Mouse (Mus musculus) Patski (cell line): Measurements from ENCODE around the gene Blnk. TPM values are rescaled to one million over a fixed set of nuclear protein-coding genes. Genes with fewer than 3 reads are reported as not detected.

Experiments
- ATAC-seq: fragments of 100-300 bp; one replicate; pipeline ENCODE4 v1.8.0; 2021
- CTCF ChIA-PET: fragments of 350-600 bp; sonication (Branson Sonifier 250); formaldehyde crosslinking; loops from one replicate; lab custom pipeline; 2022; ENCODE audit warnings: inconsistent platforms; lab: Charles Lee
- POLR2A ChIA-PET: fragments of 350-600 bp; sonication (Branson Sonifier 250); formaldehyde crosslinking; loops from one replicate; lab custom pipeline; 2022; ENCODE audit warnings: antibody characterized with exemption, inconsistent platforms; lab: Charles Lee
- DNase-seq: peaks from one replicate; pipeline ENCODE4 v3.0.0-alpha.2; 2011; ENCODE audit warnings: low read depth, low spot score
- H3K27me3 ChIP-seq: fragments of 371-371 bp; one replicate; pipeline ENCODE4 v1.5.1; 2021
- CTCF ChIP-seq: fragments of 100-300 bp; IDR thresholded peaks from one replicate; pipeline ENCODE4 v1.5.1; 2021
- in situ Hi-C: fragments of 300-500 bp; cut with MboI; formaldehyde crosslinking; loops from 3 replicates; pipeline ENCODE4 v1.11.1; 2018; ENCODE audit warnings: low pct_unique_long_range_greater_than_20kb, mixed read lengths
- polyA plus RNA-seq: library from polyadenylated mRNA; unstranded; gene quantifications from one replicate; pipeline ENCODE4 v1.2.3, GENCODE M21; 2021

Blnk gene
- 78.4 TPM for polyA plus RNA-seq

GRCm38 (mm10) chr19:40994057-40994585 lies at the start of gene Blnk:
Gene Blnk (minus strand): TSS chr19:40994535.
- ChIA-PET CTCF (interaction anchor here (0.9 to 1.9 kb wide), 5 partner anchors 10 to 30 kb away, joined by 3 to 7 read pairs (median 5); no protein-coding TSS in a partner anchor), POLR2A (no interaction called here)
- H3K27me3 ChIP-seq = no peaks in the 10 kb centered on the region
- ATAC-seq (peak; percentile 4), DNase-seq (peak; percentile 94)
- in situ Hi-C loops = no loop called here
- no peak for TF ChIP-seq CTCF

- ChIA-PET CTCF (no interaction called here), POLR2A (no interaction called here)
- TF ChIP-seq CTCF = no peak
- ATAC-seq (no peak), DNase-seq (no peak)
- peaks cover 24% of the 10 kb centered on the region for H3K27me3 ChIP-seq
- in situ Hi-C loops = no loop called here
These were observed 44.8 kb upstream of the Blnk start for GRCm38 (mm10) chr19:41039110-41039509.

- no peak for TF ChIP-seq CTCF
- in situ Hi-C loops = no loop called here
- POLR2A ChIA-PET = no interaction called here
- CTCF ChIA-PET = interaction anchor here (2.6 kb wide), 1 partner anchor 11 kb away, joined by 8 read pairs; no protein-coding TSS in a partner anchor
- peaks cover 24% of the 10 kb centered on the region for H3K27me3 ChIP-seq
- no peak for DNase-seq
- no peak for ATAC-seq
These were observed 41.6 kb upstream of the Blnk start for GRCm38 (mm10) chr19:41035809-41036551.

GRCm38 (mm10) chr19:41031869-41032268 lies 37.5 kb upstream of the Blnk start:
- ATAC-seq = no peak
- in situ Hi-C loops = no loop called here
- CTCF ChIA-PET = interaction anchor here (1.1 to 1.7 kb wide), 2 partner anchors 10 to 15 kb away, joined by 5 to 6 read pairs; no protein-coding TSS in a partner anchor
- H3K27me3 ChIP-seq = peaks cover 8% of the 10 kb centered on the region
- POLR2A ChIA-PET = no interaction called here
- TF ChIP-seq CTCF = no peak
- DNase-seq = no peak

- ChIA-PET POLR2A (no interaction called here), CTCF (interaction anchor here (0.9 kb wide), 1 partner anchor 15 kb away, joined by 6 read pairs; no protein-coding TSS in a partner anchor)
- ATAC-seq (peak; percentile 65), DNase-seq (no peak)
- TF ChIP-seq CTCF = no peak
- in situ Hi-C loops = no loop called here
- peaks cover 8% of the 10 kb centered on the region for H3K27me3 ChIP-seq
These were observed 36.7 kb upstream of the Blnk start for GRCm38 (mm10) chr19:41031009-41031408.

- in situ Hi-C loops = no loop called here
These were observed 35.8 kb upstream of the Blnk start for GRCm38 (mm10) chr19:41030161-41030560.

GRCm38 (mm10) chr19:41029219-41029618 lies 34.9 kb upstream of the Blnk start, which contains the start of gene Dntt:
Gene Dntt (plus strand): TSS chr19:41029275.
- CTCF ChIA-PET = interaction anchor here (1.3 to 2.2 kb wide), 2 partner anchors 13 to 15 kb away, joined by 3 to 5 read pairs; no protein-coding TSS in a partner anchor

More at GRCm38 (mm10) chr19:41030161-41030560, 35.8 kb upstream of the Blnk start:
- ATAC-seq (no peak), DNase-seq (no peak)
- TF ChIP-seq CTCF = no peak
- POLR2A ChIA-PET = no interaction called here
- CTCF ChIA-PET = interaction anchor here (0.9 to 1.3 kb wide), 2 partner anchors 14 kb away, joined by 3 to 6 read pairs; no protein-coding TSS in a partner anchor
- peaks cover 3% of the 10 kb centered on the region for H3K27me3 ChIP-seq

GRCm38 (mm10) chr19:41027601-41028000 lies 33.3 kb upstream of the Blnk start:
- in situ Hi-C loops = loop anchor here (10.0 kb wide), 1 partner anchor 273 kb away; no protein-coding TSS in a partner anchor
- POLR2A ChIA-PET = no interaction called here
- ATAC-seq (no peak), DNase-seq (no peak)
- no peak for TF ChIP-seq CTCF
- peaks cover 17% of the 10 kb centered on the region for H3K27me3 ChIP-seq
- CTCF ChIA-PET = interaction anchor here (1.2 to 2.2 kb wide), 2 partner anchors 11 to 22 kb away, joined by 3 to 5 read pairs; no protein-coding TSS in a partner anchor

More at GRCm38 (mm10) chr19:41029219-41029618, 34.9 kb upstream of the Blnk start, which contains the start of gene Dntt:
- POLR2A ChIA-PET = no interaction called here
- DNase-seq (no peak), ATAC-seq (no peak)
- in situ Hi-C loops = loop anchor here (10.0 kb wide), 1 partner anchor 274 kb away; no protein-coding TSS in a partner anchor
- no peak for TF ChIP-seq CTCF
- H3K27me3 ChIP-seq = peaks cover 3% of the 10 kb centered on the region

- H3K27me3 ChIP-seq = peaks cover 17% of the 10 kb centered on the region
- no peak for ATAC-seq
- ChIA-PET POLR2A (no interaction called here), CTCF (interaction anchor here (1.2 kb wide), 1 partner anchor 23 kb away, joined by 3 read pairs; no protein-coding TSS in a partner anchor)
- in situ Hi-C loops = loop anchor here (10.0 kb wide), 1 partner anchor 272 kb away; no protein-coding TSS in a partner anchor
- no peak for DNase-seq
- TF ChIP-seq CTCF = no peak
These were observed 32.7 kb upstream of the Blnk start for GRCm38 (mm10) chr19:41027024-41027423.

- ATAC-seq = no peak
- ChIA-PET CTCF (no interaction called here), POLR2A (interaction anchor here (1.1 kb wide), 1 partner anchor 27 kb away, joined by 3 read pairs; no protein-coding TSS in a partner anchor)
- TF ChIP-seq CTCF = no peak
- in situ Hi-C loops = loop anchor here (10.0 kb wide), 1 partner anchor 272 kb away; no protein-coding TSS in a partner anchor
- no peak for DNase-seq
- H3K27me3 ChIP-seq = peaks cover 20% of the 10 kb centered on the region
These were observed 32.2 kb upstream of the Blnk start for GRCm38 (mm10) chr19:41026551-41026950.
